Mouse (Mus musculus) midbrain, embryonic 11.5 days (tissue): ENCODE data around the gene Alk. TPM values are rescaled to one million over a fixed set of nuclear protein-coding genes. Genes with fewer than 3 reads are reported as not detected.
A peak's percentile ranks its signal among the peaks of the same experiment; 100 is the strongest.

Experiments
- ATAC-seq: fragments of 200-750 bp; cut with Nextera tagmentation; 2 replicates; pipeline ENCODE4 v1.8.0; 2017; ENCODE audit warnings: moderate TSS enrichment, moderate library complexity; ENCODE audit not compliant: low FRiP score
- DNase-seq: peaks from one replicate; pipeline ENCODE4 v3.0.0; 2015; ENCODE audit warnings: low spot score; ENCODE audit errors: missing footprints
- H3K27ac ChIP-seq: fragments of 300-500 bp; sonication (generic); 2 replicates; pipeline ENCODE4 v1.5.1; 2014; ENCODE audit warnings: low read depth, low read length
- H3K27me3 ChIP-seq: fragments of 300-500 bp; sonication (generic); 2 replicates; pipeline ENCODE4 v1.6.1; 2014; ENCODE audit warnings: mild to moderate bottlenecking, low read length, moderate library complexity, mixed read lengths; ENCODE audit not compliant: control insufficient read depth, insufficient read depth
- H3K36me3 ChIP-seq: fragments of 300-500 bp; sonication (generic); 2 replicates; pipeline ENCODE4 v1.6.1; 2014; ENCODE audit warnings: mild to moderate bottlenecking, low read length, moderate library complexity, mixed read lengths; ENCODE audit not compliant: control insufficient read depth, insufficient read depth
- H3K4me1 ChIP-seq: fragments of 300-500 bp; sonication (generic); 2 replicates; pipeline ENCODE4 v1.6.1; 2014; ENCODE audit warnings: low read length; ENCODE audit not compliant: control insufficient read depth, insufficient read depth
- H3K4me2 ChIP-seq: fragments of 300-500 bp; sonication (generic); 2 replicates; pipeline ENCODE4 v1.6.1; 2014; ENCODE audit warnings: mild to moderate bottlenecking, moderate library complexity
- H3K4me3 ChIP-seq: fragments of 300-500 bp; sonication (generic); 2 replicates; pipeline ENCODE4 v1.5.1; 2014; ENCODE audit warnings: low read depth, low read length
- H3K9ac ChIP-seq: fragments of 300-500 bp; sonication (generic); 2 replicates; pipeline ENCODE4 v1.6.1; 2014; ENCODE audit warnings: low read length
- H3K9me3 ChIP-seq: fragments of 300-500 bp; sonication (generic); 2 replicates; pipeline ENCODE4 v1.6.1; 2016; ENCODE audit warnings: low read length; ENCODE audit not compliant: control insufficient read depth
- WGBS: fragments of 180-500 bp; shearing (Covaris S2); extraction: QIAGEN DNeasy Blood & Tissue Kit; methylation state at CpG from one replicate; pipeline ENCODE4 v1.1.7; 2014; 5-methylcytosine and 5-hydroxymethylcytosine counted together
- polyA plus RNA-seq: library from polyadenylated mRNA; unstranded; fragments of >200 nt; fragmentation: Nextera tagmentation; extraction: Ambion mirVana; gene quantifications from 2 replicates; pipeline ENCODE4 v1.2.1, GENCODE M21; 2014

The Alk gene
- polyA plus RNA-seq, 1 experiment from 2014 or later = 0.18 TPM

GRCm38 (mm10) chr17:71988736-71989569, 615.5 kb downstream of the Alk start:
- no peak overlapping the region for H3K4me3 ChIP-seq
- no peaks in the 10 kb centered on the region for H3K36me3 ChIP-seq
- DNase-seq (peak; percentile 90), ATAC-seq (peak; percentile 57; the same call in 1 of the 2 replicates)
- 0 out of 2 replicates have a peak, but pooled peaks cover 4% of the 10 kb centered on the region for H3K27me3 ChIP-seq
- peaks cover 15% of the 10 kb centered on the region for H3K4me1 ChIP-seq
- 41% methylated on average over 9 of the region's 9 CpGs for WGBS
- H3K4me2 ChIP-seq = no peak overlapping the region
- H3K27ac ChIP-seq = no peak overlapping the region
- no peaks in the 10 kb centered on the region for H3K9me3 ChIP-seq
- H3K9ac ChIP-seq = no peak overlapping the region

GRCm38 (mm10) chr17:71986998-71987397, 617.4 kb downstream of the Alk start:
- Histone ChIP-seq H3K4me2 (no peak overlapping the region), H3K4me3 (no peak overlapping the region), H3K9ac (no peak overlapping the region), H3K9me3 (no peaks in the 10 kb centered on the region), H3K27ac (no peak overlapping the region), H3K36me3 (no peaks in the 10 kb centered on the region), H3K27me3 (0 out of 2 replicates have a peak, but pooled peaks cover 4% of the 10 kb centered on the region), H3K4me1 (peaks cover 15% of the 10 kb centered on the region)
- DNase-seq = no peak
- ATAC-seq = 0 out of 2 replicates have a peak, but pooled peaks have one; percentile 25
- 51% methylated on average over 8 of the region's 8 CpGs for WGBS

- no peaks in the 10 kb centered on the region for H3K9me3 ChIP-seq
- H3K27ac ChIP-seq = no peak overlapping the region
- H3K4me1 ChIP-seq = peaks cover 18% of the 10 kb centered on the region
- H3K36me3 ChIP-seq = no peaks in the 10 kb centered on the region
- ATAC-seq (no peak), DNase-seq (no peak)
- no peak overlapping the region for H3K4me3 ChIP-seq
- H3K27me3 ChIP-seq = 0 out of 2 replicates have a peak, but pooled peaks cover 4% of the 10 kb centered on the region
- H3K4me2 ChIP-seq = no peak overlapping the region
- H3K9ac ChIP-seq = no peak overlapping the region
- 66% methylated on average over 9 of the region's 9 CpGs for WGBS
Observed at GRCm38 (mm10) chr17:71986456-71986855, 618.0 kb downstream of the Alk start.

GRCm38 (mm10) chr17:71981177-71981576, 623.2 kb downstream of the Alk start:
- DNase-seq (peak; percentile 88), ATAC-seq (peak; percentile 73)
- Histone ChIP-seq H3K4me1 (peaks cover 13% of the 10 kb centered on the region), H3K27me3 (no peaks in the 10 kb centered on the region), H3K4me3 (no peak overlapping the region), H3K4me2 (no peak overlapping the region), H3K27ac (peak overlapping the region; percentile 49), H3K36me3 (no peaks in the 10 kb centered on the region), H3K9ac (no peak overlapping the region), H3K9me3 (no peaks in the 10 kb centered on the region)
- WGBS = 58% methylated on average over 4 of the region's 4 CpGs

GRCm38 (mm10) chr17:71980518-71981145, 623.8 kb downstream of the Alk start:
- no peaks in the 10 kb centered on the region for H3K27me3 ChIP-seq
- H3K36me3 ChIP-seq = no peaks in the 10 kb centered on the region
- WGBS = 30% methylated on average over 3 of the region's 3 CpGs
- H3K9ac ChIP-seq = no peak overlapping the region
- no peak overlapping the region for H3K4me3 ChIP-seq
- H3K4me2 ChIP-seq = no peak overlapping the region
- ATAC-seq (peak; percentile 97), DNase-seq (peak; percentile 89)
- no peaks in the 10 kb centered on the region for H3K9me3 ChIP-seq
- peak overlapping the region; percentile 59 for H3K27ac ChIP-seq
- H3K4me1 ChIP-seq = peaks cover 13% of the 10 kb centered on the region

- Histone ChIP-seq H3K4me2 (no peak overlapping the region), H3K9me3 (no peaks in the 10 kb centered on the region), H3K9ac (no peak overlapping the region), H3K36me3 (no peaks in the 10 kb centered on the region), H3K4me3 (no peak overlapping the region), H3K27ac (no peak overlapping the region), H3K27me3 (no peaks in the 10 kb centered on the region), H3K4me1 (peaks cover 13% of the 10 kb centered on the region)
- DNase-seq = no peak
- 86% methylated on average over 8 of the region's 8 CpGs for WGBS
- ATAC-seq = no peak
Observed at GRCm38 (mm10) chr17:71979137-71979536, 625.3 kb downstream of the Alk start.

GRCm38 (mm10) chr17:71976661-71977060, 627.8 kb downstream of the Alk start:
- no peak overlapping the region for H3K4me3 ChIP-seq
- ATAC-seq = no peak
- H3K4me1 ChIP-seq = peaks cover 12% of the 10 kb centered on the region
- no peaks in the 10 kb centered on the region for H3K36me3 ChIP-seq
- H3K4me2 ChIP-seq = no peak overlapping the region
- no peak overlapping the region for H3K27ac ChIP-seq
- no peaks in the 10 kb centered on the region for H3K9me3 ChIP-seq
- DNase-seq = no peak
- WGBS = 85% methylated on average over 4 of the region's 4 CpGs
- no peak overlapping the region for H3K9ac ChIP-seq
- no peaks in the 10 kb centered on the region for H3K27me3 ChIP-seq

GRCm38 (mm10) chr17:71973704-71974103, 630.7 kb downstream of the Alk start:
- no peaks in the 10 kb centered on the region for H3K27me3 ChIP-seq
- H3K4me1 ChIP-seq = no peaks in the 10 kb centered on the region
- no peaks in the 10 kb centered on the region for H3K36me3 ChIP-seq
- H3K4me2 ChIP-seq = no peak overlapping the region
- WGBS = 79% methylated on average over 7 of the region's 7 CpGs
- ATAC-seq (no peak), DNase-seq (no peak)
- no peaks in the 10 kb centered on the region for H3K9me3 ChIP-seq
- no peak overlapping the region for H3K27ac ChIP-seq
- no peak overlapping the region for H3K4me3 ChIP-seq
- no peak overlapping the region for H3K9ac ChIP-seq

- Histone ChIP-seq H3K27me3 (no peaks in the 10 kb centered on the region), H3K9ac (no peak overlapping the region), H3K9me3 (no peaks in the 10 kb centered on the region), H3K4me3 (no peak overlapping the region), H3K4me2 (no peak overlapping the region), H3K4me1 (peaks cover 10% of the 10 kb centered on the region), H3K27ac (no peak overlapping the region), H3K36me3 (no peaks in the 10 kb centered on the region)
- ATAC-seq (no peak), DNase-seq (no peak)
- 82% methylated on average over 12 of the region's 12 CpGs for WGBS
Observed at GRCm38 (mm10) chr17:71967356-71967755, 637.1 kb downstream of the Alk start.
